Mouse (Mus musculus) G1E-ER4 (cell line): ENCODE measurements around the gene Olfr1324. TPM values are rescaled to one million over a fixed set of nuclear protein-coding genes. Genes with fewer than 3 reads are reported as not detected.

Source experiments
- GATA1 ChIP-seq: IDR thresholded peaks from one replicate; pipeline ENCODE4 v1.8.0; 2012; ENCODE audit warnings: low read length, inconsistent platforms
- polyA plus RNA-seq: library from polyadenylated mRNA; stranded (reverse); fragments of >175 nt; gene quantifications from 2 replicates; pipeline ENCODE4 v1.2.3, GENCODE M21; 2012

The Olfr1324 gene
- polyA plus RNA-seq, result not detected in 2 replicates

- no peak for TF ChIP-seq GATA1
Observed at GRCm38 (mm10) chrX:50428398-50428797, at the start of gene Olfr1324. Gene Olfr1324, minus strand, starts transcription at chrX:50428498.

GRCm38 (mm10) chrX:50456136-50456535 is 27.8 kb upstream of the Olfr1324 start:
- no peak for TF ChIP-seq GATA1

DNA sequence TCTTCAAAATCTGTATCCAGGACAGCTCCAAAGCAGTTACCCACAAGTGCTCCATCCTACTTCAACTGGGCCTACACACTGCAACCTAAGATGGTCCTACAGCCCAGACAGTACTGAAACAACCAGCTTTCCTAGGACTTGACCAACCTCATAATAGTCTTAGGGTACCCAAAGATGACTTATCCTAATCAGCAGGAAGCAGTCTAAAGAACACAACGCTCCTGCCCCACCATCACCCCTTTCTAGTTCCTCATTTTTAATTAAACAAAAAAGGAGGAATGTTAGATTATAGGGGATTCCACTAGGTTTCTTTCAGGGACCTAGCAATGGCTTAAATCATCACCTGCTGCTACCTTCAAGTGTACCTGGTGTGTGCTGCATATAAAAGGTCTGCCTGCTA is 15.1 kb upstream of the Olfr1324 start:
- TF ChIP-seq GATA1, result no peak

DNA sequence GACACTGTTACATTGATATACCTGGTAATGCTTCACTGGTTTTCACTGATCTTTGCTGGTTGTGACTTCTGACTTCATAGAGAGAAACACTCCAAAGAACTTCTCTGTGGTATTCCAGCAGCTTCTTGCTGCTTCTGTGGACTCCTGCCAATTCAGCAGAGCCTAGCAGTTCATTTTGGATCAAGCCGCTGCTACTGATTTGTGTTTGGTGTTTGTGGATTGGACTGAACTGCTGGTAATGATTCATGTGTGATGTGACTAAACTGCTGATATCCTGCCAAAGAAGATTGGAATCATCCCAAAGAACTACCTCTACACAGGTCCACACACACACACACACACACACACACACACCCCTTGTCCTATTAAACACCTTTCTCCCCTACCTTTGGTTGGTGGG is 14.4 kb upstream of the Olfr1324 start:
- TF ChIP-seq GATA1, result no peak

DNA sequence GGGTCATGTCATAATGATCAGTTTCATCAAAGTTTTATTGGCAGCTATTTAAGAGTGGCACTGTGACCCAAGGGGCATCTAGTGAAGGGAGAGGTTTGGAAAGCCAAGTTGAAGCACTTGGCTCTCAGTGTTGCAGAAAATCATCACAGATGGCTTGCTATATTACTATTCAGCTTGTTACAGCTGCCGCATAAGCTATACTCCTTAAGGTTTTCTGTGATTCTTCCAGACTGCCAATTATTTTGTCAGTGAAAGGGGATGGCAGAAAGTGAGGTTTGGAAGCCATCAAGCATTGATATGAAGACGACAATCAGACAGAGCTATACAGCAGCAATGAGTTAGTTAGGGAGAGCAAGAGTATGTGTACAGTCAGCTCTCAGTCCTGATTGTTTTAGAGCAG is 4.2 kb upstream of the Olfr1324 start:
- no peak for TF ChIP-seq GATA1

GRCm38 (mm10) chrX:50427712-50428328 is 478 bp downstream of the Olfr1324 start:
- TF ChIP-seq GATA1, result no peak

DNA sequence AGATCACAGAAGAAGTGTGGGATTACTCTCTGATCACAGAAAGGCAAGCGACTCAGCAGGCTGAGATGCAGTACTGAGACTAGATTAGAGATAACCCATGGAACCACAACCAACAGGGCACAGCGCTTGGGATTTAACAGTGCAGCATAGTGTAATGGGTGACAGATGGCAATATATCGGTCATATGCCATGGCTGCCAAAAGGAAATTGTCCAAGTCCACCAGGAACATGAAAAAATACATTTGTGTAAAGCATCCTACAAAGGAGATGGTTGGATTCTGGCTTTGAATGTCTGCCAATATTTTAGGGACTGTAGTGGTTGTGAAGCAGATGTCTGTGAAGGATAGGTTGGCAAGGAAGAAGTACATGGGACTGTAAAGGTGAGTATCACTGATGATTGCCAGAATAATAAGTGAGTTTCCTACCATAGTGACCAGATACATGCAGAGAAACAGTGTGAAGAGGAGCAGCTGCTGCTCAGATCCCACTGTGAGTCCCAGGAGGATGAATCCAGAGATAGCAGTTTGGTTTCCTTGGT is 2.3 kb downstream of the Olfr1324 start:
- TF ChIP-seq GATA1, result no peak

- TF ChIP-seq GATA1, result no peak
Observed at GRCm38 (mm10) chrX:50374978-50375377, 53.3 kb downstream of the Olfr1324 start.
